Mouse (Mus musculus) neural tube, embryonic 13.5 days (tissue): ENCODE results near the gene Smg9. TPM values are rescaled to one million over a fixed set of nuclear protein-coding genes. Genes with fewer than 3 reads are reported as not detected.

Experiments used
- ATAC-seq: fragments of 200-750 bp; cut with Nextera tagmentation; 2 replicates; pipeline ENCODE4 v1.8.0; 2017; ENCODE audit warnings: low read depth, mild to moderate bottlenecking, moderate TSS enrichment, moderate library complexity
- H3K27ac ChIP-seq: fragments of 300-500 bp; sonication (generic); replicated peaks from 2 replicates; pipeline ENCODE4 v1.5.1; 2015; ENCODE audit warnings: moderate library complexity, mild to moderate bottlenecking, inconsistent platforms
- H3K27me3 ChIP-seq: fragments of 300-500 bp; sonication (generic); 2 replicates; pipeline ENCODE4 v1.6.1; 2015; ENCODE audit warnings: mild to moderate bottlenecking, inconsistent platforms
- H3K36me3 ChIP-seq: fragments of 300-500 bp; sonication (generic); 2 replicates; pipeline ENCODE4 v1.6.1; 2015; ENCODE audit warnings: mild to moderate bottlenecking, inconsistent platforms
- H3K4me1 ChIP-seq: fragments of 300-500 bp; sonication (generic); replicated peaks from 2 replicates; pipeline ENCODE4 v1.6.1; 2015; ENCODE audit warnings: inconsistent platforms
- H3K4me2 ChIP-seq: fragments of 300-500 bp; sonication (generic); 2 replicates; pipeline ENCODE4 v1.6.1; 2015; ENCODE audit warnings: inconsistent platforms, mild to moderate bottlenecking, moderate library complexity
- H3K4me3 ChIP-seq: fragments of 300-500 bp; sonication (generic); 2 replicates; pipeline ENCODE4 v1.5.1; 2015; ENCODE audit warnings: mild to moderate bottlenecking, inconsistent platforms
- H3K9ac ChIP-seq: fragments of 300-500 bp; sonication (generic); 2 replicates; pipeline ENCODE4 v1.6.1; 2015; ENCODE audit warnings: moderate library complexity, mild to moderate bottlenecking, inconsistent platforms
- H3K9me3 ChIP-seq: fragments of 300-500 bp; sonication (generic); 2 replicates; pipeline ENCODE4 v1.6.1; 2016; ENCODE audit warnings: inconsistent platforms
- WGBS: fragments of 180-500 bp; shearing (Covaris S2); methylation state at CpG from one replicate; pipeline ENCODE4 v1.1.7; 2015; 5-methylcytosine and 5-hydroxymethylcytosine counted together
- polyA plus RNA-seq: library from polyadenylated mRNA; unstranded; fragments of >200 nt; fragmentation: Nextera tagmentation; extraction: Ambion mirVana; gene quantifications from 2 replicates; pipeline ENCODE4 v1.2.1, GENCODE M21; 2015

Smg9 gene
- polyA plus RNA-seq: 36.2 and 37.7 TPM in 2 replicates

DNA sequence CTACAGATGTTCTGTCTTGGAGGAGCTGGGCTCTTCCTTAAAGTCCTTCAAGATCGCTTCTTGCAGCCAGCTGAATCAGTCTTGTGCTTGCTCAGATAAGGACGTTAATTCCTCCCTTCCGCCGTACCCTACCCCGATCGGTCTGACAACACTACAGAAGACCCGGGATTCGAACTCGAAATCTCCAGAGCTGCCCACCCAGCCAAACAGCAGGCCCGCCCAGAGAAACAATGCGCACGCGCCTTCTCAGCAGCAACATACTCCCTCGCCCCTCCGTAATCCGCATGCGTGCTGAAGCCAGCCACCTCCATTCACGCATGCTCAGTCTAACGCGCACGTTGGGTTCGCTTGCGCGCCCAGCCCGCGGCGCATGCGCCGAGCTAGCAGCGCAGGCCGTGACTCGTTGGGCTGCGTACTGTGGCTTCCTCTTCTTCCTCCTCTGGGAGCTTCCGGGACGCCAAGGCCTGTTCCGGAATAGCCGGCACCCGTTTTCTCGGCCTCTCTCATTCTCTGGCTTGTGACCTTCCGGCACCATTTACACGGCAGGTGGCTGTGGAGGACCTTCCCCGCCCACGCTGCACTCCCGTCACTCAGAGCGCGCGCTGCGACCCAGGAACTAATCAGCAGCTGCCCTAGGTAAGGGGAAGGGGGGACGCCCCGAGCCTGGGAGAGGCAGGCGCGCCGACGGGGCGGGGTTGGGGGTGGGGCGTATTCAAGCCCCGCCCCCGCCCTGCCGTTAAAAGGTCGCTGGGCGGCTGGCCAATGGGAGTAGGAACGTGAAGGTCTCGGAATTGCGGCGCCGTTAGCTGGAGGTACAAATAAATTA lies at the start of gene Smg9:
Gene Smg9, plus strand, starts transcription at position 364 of the 826 bp plus-strand sequence.
- no peaks in the 10 kb centered on the region for H3K27me3 ChIP-seq
- H3K4me2 ChIP-seq: peak within 1 kb of the TSS; percentile 66
- ATAC-seq: peak; percentile 96
- peak within 1 kb of the TSS; percentile 71 for H3K9ac ChIP-seq
- H3K36me3 ChIP-seq: peaks cover 23% of the 10 kb centered on the region
- peak within 1 kb of the TSS; percentile 96 for H3K27ac ChIP-seq
- H3K4me1 ChIP-seq: peaks cover 23% of the 10 kb centered on the region
- peak within 1 kb of the TSS; percentile 49 for H3K4me3 ChIP-seq
- WGBS: 2% methylated on average over 66 of the region's 66 CpGs
- no peaks in the 10 kb centered on the region for H3K9me3 ChIP-seq

- H3K4me2 ChIP-seq: no peak overlapping the region
- 0 out of 2 replicates have a peak, but pooled peaks cover 6% of the 10 kb centered on the region for H3K9me3 ChIP-seq
- no peak overlapping the region for H3K9ac ChIP-seq
- ATAC-seq: no peak
- H3K4me3 ChIP-seq: no peak overlapping the region
- no peaks in the 10 kb centered on the region for H3K36me3 ChIP-seq
- H3K27ac ChIP-seq: no peak overlapping the region
- H3K27me3 ChIP-seq: peaks cover 11% of the 10 kb centered on the region; the same call in 1 of the 2 replicates
- 88% methylated on average over 6 of the region's 6 CpGs for WGBS
- H3K4me1 ChIP-seq: no peaks in the 10 kb centered on the region
Measured at GRCm38 (mm10) chr7:24355646-24356045, 43.8 kb upstream of the Smg9 start.

DNA sequence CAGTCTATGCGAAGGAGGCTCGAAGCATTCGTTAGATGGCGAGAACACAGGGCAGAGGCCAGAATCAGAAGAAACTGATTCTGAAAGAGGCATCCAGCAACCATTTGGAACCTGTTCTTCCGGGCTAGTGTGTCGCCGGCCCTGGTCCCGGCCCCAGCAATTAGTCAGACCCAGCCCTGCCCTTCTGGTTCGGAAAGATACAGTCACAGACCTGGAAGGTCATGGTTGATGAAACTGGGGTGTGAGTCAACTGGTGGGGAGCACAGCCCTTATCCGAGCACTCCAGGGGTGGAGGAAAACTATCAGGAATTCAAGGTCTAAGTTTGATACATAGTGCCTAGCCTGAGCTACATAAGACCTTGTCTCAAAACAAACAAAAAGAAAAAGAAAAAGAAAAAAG lies 43.3 kb upstream of the Smg9 start:
- no peak overlapping the region for H3K27ac ChIP-seq
- peaks cover 10% of the 10 kb centered on the region; the same call in 1 of the 2 replicates for H3K27me3 ChIP-seq

DNA sequence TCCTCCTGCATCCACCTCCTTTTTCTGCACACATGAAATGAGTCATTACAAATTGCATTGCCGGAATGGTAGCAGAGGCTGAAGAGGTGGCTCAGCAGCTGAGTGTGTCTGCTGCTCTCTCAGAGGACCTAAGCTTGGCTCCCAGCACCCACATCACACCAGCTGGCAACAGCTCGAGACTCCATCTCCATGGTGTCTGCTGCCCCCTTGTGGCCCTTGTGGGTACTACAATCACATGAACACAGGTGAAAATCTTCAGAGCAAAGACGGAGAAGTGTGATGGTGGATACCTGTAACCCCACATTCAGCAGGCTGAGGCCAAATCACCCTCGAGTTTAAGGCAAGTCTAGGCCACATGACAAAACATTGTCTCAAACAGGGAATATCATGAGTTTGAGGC lies 41.5 kb upstream of the Smg9 start:
- H3K9ac ChIP-seq: no peak overlapping the region
- no peaks in the 10 kb centered on the region for H3K36me3 ChIP-seq
- no peak overlapping the region for H3K27ac ChIP-seq
- no peak overlapping the region for H3K4me3 ChIP-seq
- H3K4me1 ChIP-seq: no peaks in the 10 kb centered on the region
- no peak for ATAC-seq
- no peaks in the 10 kb centered on the region for H3K27me3 ChIP-seq
- 0 out of 2 replicates have a peak, but pooled peaks cover 9% of the 10 kb centered on the region for H3K9me3 ChIP-seq
- 58% methylated on average over 4 of the region's 4 CpGs for WGBS
- H3K4me2 ChIP-seq: no peak overlapping the region

More for the DNA sequence above, 43.3 kb upstream of the Smg9 start:
- Histone ChIP-seq H3K9me3 (0 out of 2 replicates have a peak, but pooled peaks cover 8% of the 10 kb centered on the region), H3K9ac (no peak overlapping the region), H3K4me1 (no peaks in the 10 kb centered on the region), H3K4me2 (no peak overlapping the region), H3K36me3 (no peaks in the 10 kb centered on the region), H3K4me3 (no peak overlapping the region)
- WGBS: 83% methylated on average over 10 of the region's 10 CpGs
- no peak for ATAC-seq

DNA sequence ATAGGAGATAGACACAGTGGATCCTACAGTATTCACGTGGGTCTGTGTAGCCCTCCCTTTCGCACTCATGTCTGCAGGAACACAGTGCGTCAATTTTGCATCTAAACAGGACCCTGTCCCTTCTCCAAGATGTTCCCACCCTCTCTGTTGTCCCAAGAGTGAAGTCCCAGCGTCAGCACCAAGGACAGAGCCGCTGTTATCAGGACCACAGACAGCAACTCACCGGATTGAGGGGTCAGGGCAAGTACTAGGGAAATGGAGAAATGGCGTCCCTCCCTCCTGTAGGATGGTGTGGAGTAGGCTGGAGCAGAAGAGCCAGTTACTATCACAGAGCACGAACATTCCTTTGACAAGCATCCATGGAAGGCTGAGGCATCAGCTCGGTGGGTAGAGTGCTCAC lies 40.1 kb upstream of the Smg9 start:
- no peak overlapping the region for H3K4me2 ChIP-seq
- H3K27ac ChIP-seq: no peak overlapping the region
- H3K4me3 ChIP-seq: no peak overlapping the region
- H3K4me1 ChIP-seq: no peaks in the 10 kb centered on the region
- 0 out of 2 replicates have a peak, but pooled peaks cover 9% of the 10 kb centered on the region for H3K9me3 ChIP-seq
- H3K36me3 ChIP-seq: no peaks in the 10 kb centered on the region
- H3K9ac ChIP-seq: no peak overlapping the region
- 28% methylated on average over 9 of the region's 9 CpGs for WGBS
- no peaks in the 10 kb centered on the region for H3K27me3 ChIP-seq
- ATAC-seq: no peak

DNA sequence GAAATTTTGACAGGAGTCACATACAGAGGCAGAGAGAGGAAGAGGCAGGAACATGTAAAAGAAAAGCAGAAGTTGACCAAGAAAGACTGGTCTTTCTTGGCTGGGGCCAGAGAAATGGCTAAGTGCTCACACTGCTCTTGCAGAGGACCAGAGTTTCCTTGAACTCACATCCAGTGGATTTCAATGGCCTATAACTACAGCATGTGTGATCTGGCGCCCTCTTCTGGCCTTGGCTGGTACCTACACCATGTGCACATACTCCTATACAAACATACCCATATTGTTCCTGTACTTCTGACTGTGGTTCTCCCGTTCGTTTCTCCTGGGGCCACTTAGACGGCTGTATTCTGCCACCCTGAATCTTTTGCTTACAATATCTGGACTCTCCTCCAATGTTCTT lies 38.4 kb upstream of the Smg9 start:
- no peaks in the 10 kb centered on the region for H3K36me3 ChIP-seq
- H3K4me2 ChIP-seq: no peak overlapping the region
- WGBS: 66% methylated on average over 4 of the region's 4 CpGs
- ATAC-seq: no peak
- no peak overlapping the region for H3K4me3 ChIP-seq
- 0 out of 2 replicates have a peak, but pooled peaks cover 3% of the 10 kb centered on the region for H3K4me1 ChIP-seq
- H3K27me3 ChIP-seq: no peaks in the 10 kb centered on the region
- H3K9ac ChIP-seq: no peak overlapping the region
- H3K9me3 ChIP-seq: 0 out of 2 replicates have a peak, but pooled peaks cover 9% of the 10 kb centered on the region
- H3K27ac ChIP-seq: no peak overlapping the region

GRCm38 (mm10) chr7:24363228-24363627 lies 36.2 kb upstream of the Smg9 start:
- Histone ChIP-seq H3K27ac (no peak overlapping the region), H3K27me3 (no peaks in the 10 kb centered on the region), H3K4me2 (no peak overlapping the region), H3K4me1 (0 out of 2 replicates have a peak, but pooled peaks cover 3% of the 10 kb centered on the region), H3K4me3 (no peak overlapping the region), H3K9ac (no peak overlapping the region), H3K9me3 (0 out of 2 replicates have a peak, but pooled peaks cover 3% of the 10 kb centered on the region), H3K36me3 (no peaks in the 10 kb centered on the region)
- WGBS: 26% methylated on average over 7 of the region's 7 CpGs
- ATAC-seq: no peak

DNA sequence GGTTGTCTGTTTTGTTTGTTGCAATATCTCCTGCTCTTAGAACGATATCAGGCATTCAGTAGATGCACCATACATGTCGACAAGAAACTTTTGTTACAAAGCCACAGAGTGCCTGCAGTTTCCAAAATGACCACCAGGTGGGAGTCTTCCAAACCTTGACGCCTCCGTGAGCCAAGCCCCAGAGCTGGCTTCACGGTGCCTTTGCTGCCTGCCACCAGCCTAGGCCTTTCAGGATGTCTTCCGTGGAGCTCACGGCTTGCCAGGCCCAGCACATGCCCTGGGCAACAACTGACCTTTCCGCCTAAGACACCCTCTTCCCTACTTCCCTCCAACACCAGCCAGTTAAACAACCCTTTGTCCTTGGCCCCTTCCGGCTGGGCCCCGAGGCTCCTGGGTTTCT lies 34.6 kb upstream of the Smg9 start:
- Histone ChIP-seq H3K9ac (peak overlapping the region; percentile 61), H3K4me1 (peaks cover 5% of the 10 kb centered on the region; the same call in 1 of the 2 replicates), H3K27me3 (no peaks in the 10 kb centered on the region), H3K36me3 (no peaks in the 10 kb centered on the region), H3K9me3 (0 out of 2 replicates have a peak, but pooled peaks cover 3% of the 10 kb centered on the region), H3K4me2 (no peak overlapping the region), H3K4me3 (no peak overlapping the region), H3K27ac (no peak overlapping the region)
- peak; percentile 76; the same call in 1 of the 2 replicates for ATAC-seq
- 24% methylated on average over 10 of the region's 10 CpGs for WGBS

DNA sequence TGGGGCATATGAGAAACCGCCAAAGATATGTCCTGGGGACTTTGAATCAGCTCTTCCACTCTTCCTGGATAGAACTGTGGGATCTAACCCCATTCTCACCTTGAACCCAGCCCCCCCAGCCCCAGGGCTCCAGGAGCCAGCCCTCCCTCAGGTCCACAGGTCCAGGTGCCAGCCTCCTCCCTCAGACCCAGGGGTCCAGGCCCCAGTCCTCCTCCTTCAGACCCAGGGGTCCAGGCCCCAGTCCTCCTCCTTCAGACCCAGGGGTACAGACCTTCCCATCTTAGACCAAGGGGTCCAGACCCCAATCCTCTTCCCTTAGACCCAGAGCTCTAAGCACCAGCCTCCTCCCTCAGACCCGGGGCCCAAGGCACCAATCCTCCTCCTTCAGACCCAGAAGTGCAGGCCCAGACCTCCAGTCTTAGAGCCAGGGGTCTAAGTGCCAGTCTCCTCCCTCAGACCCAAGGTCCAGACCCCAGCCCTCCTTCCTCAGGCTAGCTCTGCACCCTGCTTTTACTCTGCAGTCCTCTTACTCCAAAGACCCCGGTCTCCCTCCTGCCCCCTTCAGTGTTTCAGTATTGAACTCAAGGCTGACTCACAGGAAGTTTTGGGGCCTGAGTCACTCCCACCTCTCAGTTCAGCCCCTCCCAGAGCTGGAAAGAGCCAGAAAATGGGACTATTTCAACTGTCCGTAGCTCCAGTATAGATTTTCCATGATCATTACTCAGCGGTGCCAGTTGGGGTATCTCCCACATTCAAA lies 34.0 kb upstream of the Smg9 start:
- H3K27ac ChIP-seq: no peak overlapping the region
- WGBS: 83% methylated on average over 5 of the region's 5 CpGs
- peak; percentile 48 for ATAC-seq

GRCm38 (mm10) chr7:24366716-24367632 lies 32.4 kb upstream of the Smg9 start:
- Histone ChIP-seq H3K27me3 (no peaks in the 10 kb centered on the region), H3K4me1 (peaks cover 11% of the 10 kb centered on the region; the same call in 1 of the 2 replicates), H3K4me2 (no peak overlapping the region), H3K27ac (no peak overlapping the region), H3K4me3 (no peak overlapping the region), H3K9me3 (no peaks in the 10 kb centered on the region), H3K36me3 (no peaks in the 10 kb centered on the region), H3K9ac (no peak overlapping the region)
- no peak for ATAC-seq
- 78% methylated on average over 15 of the region's 15 CpGs for WGBS

More for the DNA sequence above, 34.0 kb upstream of the Smg9 start:
- peaks cover 11% of the 10 kb centered on the region; the same call in 1 of the 2 replicates for H3K4me1 ChIP-seq
- no peak overlapping the region for H3K4me3 ChIP-seq
- no peak overlapping the region for H3K4me2 ChIP-seq
- no peaks in the 10 kb centered on the region for H3K27me3 ChIP-seq
- no peaks in the 10 kb centered on the region for H3K36me3 ChIP-seq
- peak overlapping the region; percentile 61 for H3K9ac ChIP-seq
- H3K9me3 ChIP-seq: 0 out of 2 replicates have a peak, but pooled peaks cover 3% of the 10 kb centered on the region

DNA sequence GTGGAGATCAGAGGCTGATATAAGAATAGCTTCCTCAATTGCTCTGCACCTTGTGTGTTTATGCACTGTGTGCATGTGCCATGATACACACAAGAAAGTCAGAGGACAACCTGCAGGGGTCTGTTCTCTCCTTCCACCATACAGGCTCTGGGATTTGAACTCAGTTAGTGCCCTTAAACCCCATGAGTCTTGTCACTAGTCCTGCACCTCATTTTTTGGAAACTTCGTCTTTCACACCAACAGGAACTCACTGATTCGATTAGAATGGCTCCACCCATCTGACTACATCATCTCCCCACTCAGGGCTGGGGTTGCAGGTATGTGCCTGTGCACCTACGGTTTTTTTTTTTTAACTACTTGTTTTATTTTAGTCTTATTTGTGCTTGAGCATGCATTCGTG lies 31.2 kb upstream of the Smg9 start:
- WGBS: 64% methylated on average over 4 of the region's 4 CpGs
- no peak for ATAC-seq

More for the DNA sequence above, 31.2 kb upstream of the Smg9 start:
- no peak overlapping the region for H3K9ac ChIP-seq
- no peaks in the 10 kb centered on the region for H3K9me3 ChIP-seq
- peaks cover 20% of the 10 kb centered on the region for H3K4me1 ChIP-seq
- no peak overlapping the region for H3K27ac ChIP-seq
- H3K27me3 ChIP-seq: no peaks in the 10 kb centered on the region
- no peak overlapping the region for H3K4me3 ChIP-seq
- H3K36me3 ChIP-seq: no peaks in the 10 kb centered on the region
- no peak overlapping the region for H3K4me2 ChIP-seq
